ENCODE assay signal across 9 mouse cellular contexts in the genomic region with DNA sequence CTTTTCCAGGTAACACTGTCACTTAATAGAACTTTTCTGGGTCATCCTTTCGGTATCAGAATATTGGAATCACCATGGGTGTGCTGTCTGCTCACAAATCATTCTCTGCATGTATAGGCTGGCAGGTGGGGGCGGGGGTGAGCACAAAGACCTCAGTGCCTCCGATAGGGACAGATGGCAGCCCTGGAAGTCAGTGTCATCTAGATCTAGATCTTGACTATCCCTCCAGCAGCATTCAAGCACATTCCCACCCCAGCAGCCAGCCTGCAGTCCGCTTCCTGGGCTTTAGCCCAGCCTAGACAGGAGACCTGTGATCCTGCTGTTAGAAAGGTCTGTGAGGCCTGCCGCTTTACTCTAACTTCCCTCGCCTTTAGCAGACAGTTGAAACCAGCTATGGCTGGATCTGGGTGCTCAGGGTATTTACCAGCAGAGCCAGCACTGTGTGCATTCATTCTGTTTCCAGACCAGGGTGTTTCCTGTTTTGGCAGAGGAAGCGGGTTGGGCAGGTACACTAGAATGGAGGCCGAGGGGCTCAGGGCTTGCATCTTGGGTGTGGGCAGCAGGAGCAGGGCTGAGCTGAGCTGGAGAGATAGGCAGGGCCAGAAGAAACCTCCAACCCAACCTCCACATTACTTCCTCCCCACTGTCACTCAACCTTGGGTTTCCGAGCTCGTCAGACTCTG.
DNase-seq lines count a peak whose midpoint lies in the region; ATAC-seq and TF ChIP-seq lines count a peak whose summit lies in the region.
"Had no signal": no experiment of that assay in that cellular context is flagged by ENCODE, and none has a peak within 500 bp of the region (broad histone marks: within the 10 kb centered on the region; RNA-seq: fewer than 3 reads in every experiment).

No protein-coding gene starts in this region.

- peak; percentile 57 for ATAC-seq in forebrain, embryonic 13.5 days
- ATAC-seq in forebrain, embryonic 12.5 days (ENCODE audit: low FRiP score), result no peak
- no peak for ATAC-seq in midbrain, embryonic 13.5 days
- no peak; the same call in 1 of the 2 replicates for ATAC-seq in kidney, postnatal 0 days (replicated peaks; ENCODE audit: low FRiP score, low read depth)
- ATAC-seq in stomach, embryonic 14.5 days (ENCODE audit: insufficient number of reproducible peaks, insufficient read depth, low FRiP score, low read depth), result peak; percentile 40; the same call in 1 of the 2 replicates

- H3K4me2 ChIP-seq in forebrain, embryonic 13.5 days, result no peak overlapping the region
- H3K4me2 ChIP-seq in forebrain, embryonic 12.5 days, result no peak overlapping the region
- H3K4me2 ChIP-seq in midbrain, embryonic 13.5 days (replicated peaks), result no peak overlapping the region
- no peak overlapping the region for H3K4me2 ChIP-seq in kidney, postnatal 0 days (ENCODE audit: low read length)
- no peak overlapping the region for H3K4me2 ChIP-seq in stomach, embryonic 14.5 days (replicated peaks; ENCODE audit: low read depth, low read length)
- H3K4me2 ChIP-seq: neural tube, embryonic 13.5 days had no signal

- WGBS in forebrain, embryonic 13.5 days, result 84% methylated on average over 10 of the region's 10 CpGs
- WGBS in forebrain, embryonic 12.5 days, result 86% methylated on average over 10 of the region's 10 CpGs
- 74% methylated on average over 10 of the region's 10 CpGs for WGBS in midbrain, embryonic 13.5 days
- WGBS in midbrain, embryonic 10.5 days, result 79% methylated on average over 10 of the region's 10 CpGs
- WGBS in kidney, postnatal 0 days, result 62% methylated on average over 10 of the region's 10 CpGs
- 75% methylated on average over 10 of the region's 10 CpGs for WGBS in stomach, embryonic 14.5 days

- no peak overlapping the region for H3K9ac ChIP-seq in forebrain, embryonic 13.5 days
- no peak overlapping the region for H3K9ac ChIP-seq in forebrain, embryonic 12.5 days
- no peak overlapping the region for H3K9ac ChIP-seq in midbrain, embryonic 13.5 days (replicated peaks)
- no peak overlapping the region for H3K9ac ChIP-seq in kidney, postnatal 0 days (ENCODE audit: low read depth, low read length)
- no peak overlapping the region for H3K9ac ChIP-seq in stomach, embryonic 14.5 days (replicated peaks; ENCODE audit: low read depth, low read length)
- H3K9ac ChIP-seq: neural tube, embryonic 13.5 days had no signal

- no peak for DNase-seq in midbrain, embryonic 10.5 days (ENCODE audit: low spot score)
- no peak for DNase-seq in kidney, postnatal 0 days (ENCODE audit: low spot score)
- no peak for DNase-seq in Muller cell, postnatal 12 days (ENCODE audit: inconsistent ontology term)
- no peak for DNase-seq in right cerebral cortex, postnatal 14 days

- H3K4me1 ChIP-seq in forebrain, embryonic 13.5 days, result peaks cover 16% of the 10 kb centered on the region
- peaks cover 6% of the 10 kb centered on the region; the same call in 1 of the 2 replicates for H3K4me1 ChIP-seq in forebrain, embryonic 12.5 days
- peaks cover 5% of the 10 kb centered on the region; the same call in 1 of the 2 replicates for H3K4me1 ChIP-seq in midbrain, embryonic 13.5 days (replicated peaks)
- H3K4me1 ChIP-seq in midbrain, embryonic 10.5 days, result 0 out of 2 replicates have a peak, but pooled peaks cover 8% of the 10 kb centered on the region
- no peaks in the 10 kb centered on the region for H3K4me1 ChIP-seq in kidney, postnatal 0 days (replicated peaks; ENCODE audit: insufficient read depth, low read length)
- H3K4me1 ChIP-seq in stomach, embryonic 14.5 days (ENCODE audit: control insufficient read depth, insufficient read depth, low read length), result no peaks in the 10 kb centered on the region

- H3K27me3 ChIP-seq in forebrain, embryonic 13.5 days, result no peaks in the 10 kb centered on the region
- H3K27me3 ChIP-seq in forebrain, embryonic 12.5 days, result no peaks in the 10 kb centered on the region
- no peaks in the 10 kb centered on the region for H3K27me3 ChIP-seq in midbrain, embryonic 13.5 days
- H3K27me3 ChIP-seq in midbrain, embryonic 10.5 days (ENCODE audit: low read depth, poor library complexity, severe bottlenecking), result no peaks in the 10 kb centered on the region
- no peaks in the 10 kb centered on the region for H3K27me3 ChIP-seq in kidney, postnatal 0 days (ENCODE audit: insufficient read depth, low read length)
- no peaks in the 10 kb centered on the region for H3K27me3 ChIP-seq in stomach, embryonic 14.5 days (ENCODE audit: control insufficient read depth, insufficient read depth, low read length)
- H3K27me3 ChIP-seq: neural tube, embryonic 13.5 days had no signal

- H3K36me3 ChIP-seq in forebrain, embryonic 13.5 days (ENCODE audit: poor library complexity, severe bottlenecking), result no peaks in the 10 kb centered on the region
- H3K36me3 ChIP-seq in forebrain, embryonic 12.5 days (replicated peaks), result no peaks in the 10 kb centered on the region
- 0 out of 2 replicates have a peak, but pooled peaks cover 3% of the 10 kb centered on the region for H3K36me3 ChIP-seq in midbrain, embryonic 13.5 days
- no peaks in the 10 kb centered on the region for H3K36me3 ChIP-seq in midbrain, embryonic 10.5 days
- H3K36me3 ChIP-seq in kidney, postnatal 0 days (ENCODE audit: insufficient read depth, low read length), result no peaks in the 10 kb centered on the region
- H3K36me3 ChIP-seq in stomach, embryonic 14.5 days (ENCODE audit: control insufficient read depth, insufficient read depth, low read length), result no peaks in the 10 kb centered on the region
- H3K36me3 ChIP-seq: neural tube, embryonic 13.5 days had no signal

- no peak overlapping the region for H3K4me3 ChIP-seq in forebrain, embryonic 13.5 days
- no peak overlapping the region for H3K4me3 ChIP-seq in forebrain, embryonic 12.5 days (replicated peaks)
- no peak overlapping the region for H3K4me3 ChIP-seq in midbrain, embryonic 13.5 days (replicated peaks)
- H3K4me3 ChIP-seq in midbrain, embryonic 10.5 days, result no peak overlapping the region
- H3K4me3 ChIP-seq in kidney, postnatal 0 days (replicated peaks; ENCODE audit: low read depth, low read length), result no peak overlapping the region
- H3K4me3 ChIP-seq in stomach, embryonic 14.5 days (ENCODE audit: low read depth, low read length), result no peak overlapping the region
- H3K4me3 ChIP-seq: neural tube, embryonic 13.5 days had no signal

- H3K27ac ChIP-seq in forebrain, embryonic 13.5 days, result no peak overlapping the region; the same call in 1 of the 2 replicates
- H3K27ac ChIP-seq in forebrain, embryonic 12.5 days, result no peak overlapping the region
- 0 out of 2 replicates have a peak overlapping the region, but pooled peaks have one; percentile 4 for H3K27ac ChIP-seq in midbrain, embryonic 13.5 days
- H3K27ac ChIP-seq in midbrain, embryonic 10.5 days (replicated peaks), result no peak overlapping the region
- 0 out of 2 replicates have a peak overlapping the region, but pooled peaks have one; percentile 19 for H3K27ac ChIP-seq in kidney, postnatal 0 days
- no peak overlapping the region for H3K27ac ChIP-seq in stomach, embryonic 14.5 days (ENCODE audit: low read length)
- H3K27ac ChIP-seq: neural tube, embryonic 13.5 days had no signal

- H3K9me3 ChIP-seq in forebrain, embryonic 13.5 days (replicated peaks), result no peaks in the 10 kb centered on the region
- H3K9me3 ChIP-seq in forebrain, embryonic 12.5 days, result no peaks in the 10 kb centered on the region
- H3K9me3 ChIP-seq in midbrain, embryonic 13.5 days, result no peaks in the 10 kb centered on the region
- H3K9me3 ChIP-seq in midbrain, embryonic 10.5 days (replicated peaks), result no peaks in the 10 kb centered on the region
- no peaks in the 10 kb centered on the region for H3K9me3 ChIP-seq in kidney, postnatal 0 days (replicated peaks; ENCODE audit: low read length)
- no peaks in the 10 kb centered on the region for H3K9me3 ChIP-seq in stomach, embryonic 14.5 days (ENCODE audit: control insufficient read depth, low read depth, low read length)
- H3K9me3 ChIP-seq: neural tube, embryonic 13.5 days had no signal

- TF ChIP-seq CTCF in kidney, postnatal 0 days (IDR thresholded peaks at IDR 0.05; ENCODE audit: low read depth), result no peak

Comparison
In these comparisons a context has a peak if more than half of its experiments do, and no peak if none do; other contexts are left out.
1. ATAC-seq: peak in forebrain, embryonic 13.5 days (single experiment) and stomach, embryonic 14.5 days (single experiment); none in forebrain, embryonic 12.5 days (single experiment), midbrain, embryonic 13.5 days (single experiment) and kidney, postnatal 0 days (single experiment).
2. H3K27ac ChIP-seq: peak in midbrain, embryonic 13.5 days (single experiment) and kidney, postnatal 0 days (single experiment); none in forebrain, embryonic 13.5 days (single experiment), forebrain, embryonic 12.5 days (single experiment), midbrain, embryonic 10.5 days (single experiment) and stomach, embryonic 14.5 days (single experiment).